In genomic region chr2:35546462-35546861, GRCm38 (mm10) we compare ENCODE assay signal across 18 mouse cellular contexts. TPM values are rescaled to one million over a fixed set of nuclear protein-coding genes. Genes with fewer than 3 reads are reported as not detected.
DNase-seq lines count a peak whose midpoint lies in the region; ATAC-seq lines count a peak whose summit lies in the region.
"Had no signal": no experiment of that assay in that cellular context is flagged by ENCODE, and none has a peak within 500 bp of the region (broad histone marks: within the 10 kb centered on the region; RNA-seq: fewer than 3 reads in every experiment).

No protein-coding gene starts in this region.

- peak overlapping the region; percentile 56; the same call in 1 of the 2 replicates for H3K27ac ChIP-seq in heart, embryonic 10.5 days
- H3K27ac ChIP-seq: embryonic facial prominence, embryonic 13.5 days; forebrain, embryonic 12.5 days; hindbrain, embryonic 13.5 days; hindbrain, postnatal 0 days had no signal

- H3K36me3 ChIP-seq in heart, embryonic 10.5 days = no peaks in the 10 kb centered on the region
- H3K36me3 ChIP-seq: embryonic facial prominence, embryonic 13.5 days; forebrain, embryonic 12.5 days; hindbrain, embryonic 13.5 days had no signal

- H3K27me3 ChIP-seq in heart, embryonic 10.5 days (ENCODE audit: insufficient read depth, poor library complexity, severe bottlenecking) = no peaks in the 10 kb centered on the region
- H3K27me3 ChIP-seq: embryonic facial prominence, embryonic 13.5 days; forebrain, embryonic 12.5 days; hindbrain, embryonic 13.5 days had no signal

- DNase-seq in cerebellum, adult 11 months = peak; percentile 9
- DNase-seq in cerebellum, adult 18-20 months = no peak
- DNase-seq in heart, embryonic 10.5 days (ENCODE audit: low spot score) = no peak
- DNase-seq in heart, adult 8-10 months (ENCODE audit: low spot score) = no peak
- DNase-seq in embryo, embryonic 11 days = no peak
- DNase-seq in lung, postnatal 14 days = no peak
- DNase-seq: adrenal gland, postnatal 10 days; cerebellum, postnatal 14 days; gastrocnemius, postnatal 14 days; heart, postnatal 4 days; kidney, adult 11 months; kidney, adult 9 months had no signal

- no peak overlapping the region for H3K4me3 ChIP-seq in heart, embryonic 10.5 days
- H3K4me3 ChIP-seq: embryonic facial prominence, embryonic 13.5 days; forebrain, embryonic 12.5 days; hindbrain, embryonic 13.5 days had no signal

- peak; percentile 84 for ATAC-seq in granulocyte monocyte progenitor cell, adult 5-6 weeks (replicated peaks; ENCODE audit: poor library complexity, severe bottlenecking)
- ATAC-seq: forebrain, embryonic 16.5 days; hindbrain, postnatal 0 days had no signal

- H3K4me1 ChIP-seq in heart, embryonic 10.5 days = peaks cover 33% of the 10 kb centered on the region

- WGBS in heart, embryonic 10.5 days = 80% methylated on average over 6 of the region's 6 CpGs

- no peaks in the 10 kb centered on the region for H3K9me3 ChIP-seq in heart, embryonic 10.5 days
- H3K9me3 ChIP-seq: embryonic facial prominence, embryonic 13.5 days; forebrain, embryonic 12.5 days; hindbrain, embryonic 13.5 days had no signal

RNA-seq across cellular contexts. Expression of gene Dab2ip, which starts 11.6 kb away (rescaled TPM):
- polyA plus RNA-seq in heart, embryonic 10.5 days (2016; fragmentation: Nextera tagmentation; extraction: Ambion mirVana) = 47.6 and 49.0 TPM in 2 replicates
- total RNA-seq in heart, adult 8-10 months (2022) = 10 to 100 TPM; 41.4 to 47.5 (median 46.5) TPM
- 3.6 and 8.0 TPM in 2 replicates for total RNA-seq in granulocyte monocyte progenitor cell, adult 5-6 weeks (2014; fragmentation: Nextera tagmentation)
- total RNA-seq in granulocyte monocyte progenitor cell, adult 5-6 weeks (2017) = 3.0 and 3.9 TPM in 2 replicates

Comparison
In these comparisons a context has a peak if more than half of its experiments do, and no peak if none do; other contexts are left out.
1. RNA of gene Dab2ip, which starts 11.6 kb away (total RNA-seq): 41.4 to 47.5 TPM in heart, adult 8-10 months; 3.0 to 8.0 TPM in granulocyte monocyte progenitor cell, adult 5-6 weeks; every median in the first group is over 4 times any median in the second.